Mouse (Mus musculus): ENCODE results near the gene Yy1.

DNA sequence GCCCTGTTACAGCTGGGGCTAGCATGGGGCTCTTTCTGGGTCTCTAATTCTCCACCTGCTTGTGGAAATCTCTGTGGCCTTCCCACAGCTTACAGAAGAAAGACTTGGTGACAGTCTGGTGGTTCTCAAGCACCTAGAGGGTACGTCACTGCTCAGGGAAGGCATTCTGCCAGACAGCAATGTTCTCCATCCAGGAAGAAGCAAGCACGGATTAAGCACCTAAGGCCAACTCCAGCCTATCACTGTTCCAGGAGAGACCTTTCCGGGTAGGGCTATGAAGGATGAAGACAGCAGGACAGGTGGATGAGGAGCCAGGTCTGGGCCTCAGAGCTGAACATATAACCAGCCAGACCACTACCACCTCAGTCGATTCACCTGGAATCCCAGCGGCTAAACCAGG lies 42.0 kb downstream of the Yy1 start:
- no peak for TF ChIP-seq CTCF (IDR thresholded peaks at IDR 0.05; ENCODE audit: borderline replicate concordance, control insufficient read depth, extremely low read depth, insufficient read depth, low read length, poor library complexity)
- TF ChIP-seq POLR2A (IDR thresholded peaks at IDR 0.05; ENCODE audit: control insufficient read depth, extremely low read depth, insufficient read depth, low read length, poor library complexity), result no peak

Data from thymus, adult 2 months (tissue).